Mouse (Mus musculus): Measurements from ENCODE around the gene Plxnc1.

- TF ChIP-seq MAFK (IDR thresholded peaks at IDR 0.05; ENCODE audit: insufficient read depth, low read depth, low read length) (no peak), ZNF384 (IDR thresholded peaks at IDR 0.05; ENCODE audit: low read depth, low read length) (no peak)
Measured at GRCm38 (mm10) chr10:94858277-94859033, 86.2 kb downstream of the Plxnc1 start.
